Mouse (Mus musculus): ENCODE results near the gene Sfxn4.

Gene Sfxn4

DNA sequence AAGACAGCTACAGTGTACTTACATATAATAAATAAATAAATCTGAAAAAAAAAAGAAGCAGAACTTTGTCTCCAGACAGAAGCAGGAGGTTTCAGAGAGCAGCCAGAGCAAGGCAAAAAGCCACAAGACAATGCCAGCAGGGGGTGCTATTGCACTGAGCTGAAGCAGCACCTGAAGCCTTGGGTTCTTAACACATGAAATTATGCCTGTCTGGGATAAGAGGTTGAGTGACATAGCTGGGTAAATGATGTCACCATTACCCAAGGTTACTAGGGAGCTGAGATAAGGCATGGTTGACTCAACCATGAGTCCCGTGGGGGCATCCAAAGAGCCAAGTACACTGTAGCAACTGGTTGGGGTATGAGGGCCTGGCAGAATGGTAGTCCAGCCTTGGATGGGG, 23.5 kb downstream of the Sfxn4 start:
- DNase-seq (ENCODE audit: low spot score in 2 of 2) = peak; percentile 64 to 79

DNA sequence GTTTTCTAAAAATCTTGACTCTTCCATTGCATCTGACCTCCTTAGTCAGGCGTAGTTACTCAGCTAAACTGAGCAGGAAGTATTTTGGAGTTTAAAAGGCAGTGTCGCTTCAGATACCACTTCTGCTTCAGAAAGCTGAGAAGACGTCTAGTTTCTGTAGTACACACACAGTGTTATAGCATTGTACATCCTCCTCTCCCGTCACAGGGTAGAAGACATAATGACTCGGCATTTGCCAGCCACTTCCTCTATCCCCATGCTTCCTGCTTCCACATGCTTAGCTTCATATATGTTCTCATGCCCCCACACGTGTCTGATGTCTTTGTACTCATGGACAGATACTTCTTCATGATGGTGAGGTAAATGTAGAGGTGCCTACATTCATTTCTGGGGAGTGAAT, 42.6 kb downstream of the Sfxn4 start:
- DNase-seq (ENCODE audit: low spot score in 2 of 2) = no peak

- DNase-seq (ENCODE audit: low spot score in 2 of 2) = no peak
Measured at GRCm38 (mm10) chr19:60813133-60813532, 48.1 kb downstream of the Sfxn4 start.

DNA sequence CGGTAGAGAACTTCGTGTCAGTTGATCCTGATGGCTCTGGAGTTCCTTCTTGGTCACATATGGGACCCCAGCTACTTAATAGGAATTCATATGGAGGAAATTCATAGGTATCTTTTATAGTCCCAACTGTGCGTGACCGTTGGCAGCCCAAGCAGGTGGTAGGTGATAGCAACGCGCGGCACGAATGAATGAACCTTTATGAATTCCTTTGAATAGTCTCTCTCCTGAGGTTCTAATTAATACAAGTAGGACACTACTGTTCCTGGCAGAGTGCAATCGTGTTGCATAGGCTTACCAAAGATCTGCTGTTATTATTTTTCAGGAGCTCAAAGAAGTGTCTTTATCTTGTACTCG, 49.3 kb downstream of the Sfxn4 start:
- DNase-seq (ENCODE audit: low spot score in 2 of 2) = no peak

- peak; percentile 89 to 93 for DNase-seq (ENCODE audit: low spot score in 2 of 2)
Measured at GRCm38 (mm10) chr19:60811098-60812035, 49.9 kb downstream of the Sfxn4 start, which contains the start of gene Fam45a. Fam45a (plus strand) TSS chr19:60811585.

DNA sequence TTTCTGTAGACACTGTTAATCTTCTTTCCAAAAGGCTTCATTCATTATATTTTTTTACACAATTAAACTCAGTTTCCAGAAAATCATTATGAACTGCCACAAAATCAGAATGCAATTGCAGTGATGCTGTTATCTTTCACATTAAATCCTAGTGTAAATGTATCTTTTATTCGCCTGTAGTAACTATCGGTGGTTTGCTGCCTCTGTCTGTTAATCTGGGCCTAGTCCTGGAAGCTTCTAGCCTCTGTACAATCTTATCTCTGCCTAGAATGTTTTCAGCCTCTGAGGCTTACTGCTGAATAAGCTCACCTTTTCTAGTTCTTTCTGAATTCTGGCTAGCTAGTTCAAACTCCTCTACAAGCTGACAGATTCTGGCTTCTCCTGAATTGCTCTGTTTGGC, 51.4 kb downstream of the Sfxn4 start:
- no peak for DNase-seq (ENCODE audit: low spot score in 2 of 2)

DNA sequence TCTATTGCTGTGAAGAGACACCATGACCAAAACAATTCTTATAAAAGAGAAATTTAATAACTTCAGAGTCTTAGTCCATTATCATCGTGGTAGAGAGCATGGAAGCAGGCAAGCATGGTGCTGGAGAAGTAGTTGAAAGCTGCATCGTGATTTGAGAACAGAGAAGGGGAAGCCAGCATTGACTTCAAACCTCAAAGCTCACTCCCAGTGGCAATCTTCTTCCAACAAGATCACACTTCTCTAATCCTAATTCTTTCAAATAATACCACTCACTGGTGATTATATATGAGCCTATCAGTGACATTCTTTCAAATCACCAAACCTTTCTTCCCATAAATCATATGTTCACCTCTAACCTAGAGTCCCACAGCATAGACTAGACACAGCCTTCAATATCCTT, 56.4 kb downstream of the Sfxn4 start:
- DNase-seq (ENCODE audit: low spot score in 2 of 2) = no peak

GRCm38 (mm10) chr19:60799867-60800569, 61.3 kb downstream of the Sfxn4 start:
- no peak for DNase-seq (ENCODE audit: low spot score in 2 of 2)

DNA sequence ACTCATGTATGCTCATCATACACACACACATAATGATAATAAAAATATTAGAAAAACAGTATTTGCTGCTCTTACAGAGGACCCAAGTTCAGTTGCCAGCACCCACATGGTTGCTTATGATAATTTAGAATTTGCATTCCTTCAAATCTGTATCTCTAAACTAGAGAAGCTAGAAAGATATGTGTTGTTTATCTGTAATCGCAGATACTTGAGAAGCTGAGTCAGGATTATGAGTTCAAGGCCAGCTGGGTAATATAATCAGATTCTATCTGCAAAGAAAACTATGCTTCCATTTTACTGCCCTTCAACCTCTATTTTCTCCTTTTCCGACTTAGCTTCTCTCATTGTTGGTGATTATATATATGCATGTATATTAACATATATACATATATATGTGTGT, 63.9 kb downstream of the Sfxn4 start:
- no peak for DNase-seq (ENCODE audit: low spot score in 2 of 2)

GRCm38 (mm10) chr19:60795244-60795643, 66.0 kb downstream of the Sfxn4 start:
- DNase-seq (ENCODE audit: low spot score in 2 of 2) = no peak

DNA sequence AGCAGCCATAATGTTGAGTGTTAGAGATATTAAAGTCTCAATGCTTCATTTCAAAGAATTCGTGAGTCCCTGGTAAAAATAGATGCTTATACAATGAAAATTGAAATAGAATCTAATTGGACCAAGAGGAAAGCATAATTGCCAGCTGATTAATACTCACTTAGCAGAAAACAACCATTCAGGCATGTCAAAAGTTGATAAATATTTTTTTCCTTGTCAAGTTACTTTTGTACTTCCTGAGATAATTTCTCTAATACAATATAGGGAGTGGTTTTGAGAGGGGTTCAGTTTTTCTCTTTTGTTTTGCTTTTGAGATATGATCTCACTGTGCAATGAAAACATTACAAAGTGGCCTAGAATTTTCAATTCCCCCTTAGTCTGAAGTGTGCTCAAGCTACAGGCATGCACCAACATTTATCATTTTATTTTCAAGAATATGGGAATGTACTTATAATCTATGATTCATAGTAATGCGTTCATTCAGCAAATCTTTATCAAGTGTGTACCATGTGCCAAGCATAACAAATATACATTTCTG, 68.0 kb downstream of the Sfxn4 start:
- no peak for DNase-seq (ENCODE audit: low spot score in 2 of 2)

DNA sequence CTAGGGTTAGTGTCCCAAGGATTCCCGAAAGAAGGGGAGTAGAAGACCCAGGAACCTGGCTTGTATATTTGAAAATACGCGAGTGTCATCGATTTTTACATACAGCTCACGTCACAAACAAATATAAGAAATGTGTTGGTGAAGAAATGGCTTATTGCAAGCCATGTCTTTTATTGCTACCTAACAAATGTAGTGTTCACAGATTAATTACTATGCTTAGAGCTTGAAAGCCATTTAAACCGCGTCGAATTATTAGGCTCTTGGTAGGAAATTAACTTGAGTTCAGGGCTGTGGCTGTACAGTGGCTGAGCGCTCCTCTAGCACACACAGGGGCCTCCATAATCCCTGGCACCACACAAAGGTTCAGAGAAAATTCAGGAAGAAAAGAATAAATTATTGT, 70.1 kb downstream of the Sfxn4 start:
- no peak for DNase-seq (ENCODE audit: low spot score in 2 of 2)

- DNase-seq (ENCODE audit: low spot score in 2 of 2) = peak; percentile 91 to 94
Measured at GRCm38 (mm10) chr19:60790551-60791161, 70.6 kb downstream of the Sfxn4 start, which contains the start of gene Eif3a. Eif3a (minus strand) TSS chr19:60790658.

GRCm38 (mm10) chr19:60789919-60790506, 71.3 kb downstream of the Sfxn4 start:
- peak; percentile 13 to 37 for DNase-seq (ENCODE audit: low spot score in 2 of 2)

- no peak for DNase-seq (ENCODE audit: low spot score in 2 of 2)
Measured at GRCm38 (mm10) chr19:60789452-60789851, 71.8 kb downstream of the Sfxn4 start.

DNA sequence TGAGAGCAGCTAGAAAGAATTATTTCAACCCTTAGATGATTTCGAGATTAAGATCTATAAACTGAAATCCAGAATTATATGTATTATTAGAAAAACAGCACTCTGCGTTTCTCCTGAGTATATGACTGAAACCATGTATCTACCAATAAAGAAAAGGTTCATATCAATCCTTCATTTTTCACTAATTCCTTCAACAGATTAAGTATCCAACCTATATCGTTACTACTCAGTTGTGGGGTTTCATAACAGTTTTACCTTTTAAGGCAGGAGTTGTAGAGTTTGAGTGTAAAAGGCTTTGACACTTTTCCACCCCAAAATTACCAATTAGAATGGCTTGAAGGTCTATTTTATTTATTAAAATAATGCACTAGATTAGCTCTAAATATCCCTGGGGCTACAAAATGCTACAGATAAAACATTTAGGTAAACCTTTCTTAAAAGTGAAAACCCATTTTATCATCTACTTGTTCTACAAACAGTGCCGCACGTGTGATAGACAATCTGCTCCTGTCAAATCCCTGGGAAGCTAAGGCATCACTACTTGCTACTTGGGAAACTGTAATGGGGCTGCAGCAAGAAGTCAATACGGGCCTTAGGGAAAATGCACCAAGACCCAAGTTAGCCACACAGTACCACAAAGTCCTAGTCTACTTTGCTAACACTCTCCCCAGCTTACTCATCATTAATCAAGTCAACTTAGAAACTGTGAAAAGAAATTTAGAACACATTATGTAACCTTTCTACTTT, 72.9 kb downstream of the Sfxn4 start:
- DNase-seq (ENCODE audit: low spot score in 2 of 2) = no peak

GRCm38 (mm10) chr19:60787465-60788150, 73.7 kb downstream of the Sfxn4 start:
- no peak for DNase-seq (ENCODE audit: low spot score in 2 of 2)

All from natural killer cell, adult 2 months (primary cell).